Mouse (Mus musculus) myocyte (in vitro differentiated cells): Measurements from ENCODE around the gene Gas6.

Experiments
- CEBPB ChIP-seq: IDR thresholded peaks from 2 replicates; pipeline ENCODE4 v1.6.1; 2011; ENCODE audit warnings: mild to moderate bottlenecking, moderate library complexity; ENCODE audit not compliant: poor library complexity, insufficient read depth, severe bottlenecking
- MAX ChIP-seq: IDR thresholded peaks from one replicate; pipeline ENCODE4 v1.6.1; 2011; ENCODE audit warnings: low read depth, mild to moderate bottlenecking, control low read depth
- MYOG ChIP-seq, 3 experiments: IDR thresholded peaks; one replicate each; pipeline ENCODE4 v1.6.1; 2011; ENCODE audit warnings: control low read depth in 2 of 3, low read depth in 2 of 3, mild to moderate bottlenecking in 2 of 3; ENCODE audit not compliant: insufficient read length in 2 of 3, control insufficient read depth in 1 of 3, insufficient read depth in 1 of 3
- POLR2A ChIP-seq: IDR thresholded peaks from one replicate; pipeline ENCODE4 v1.6.1; 2011; ENCODE audit warnings: low read depth, mild to moderate bottlenecking, control low read depth, moderate library complexity; ENCODE audit not compliant: insufficient read length
- POLR2AphosphoS2 ChIP-seq: IDR thresholded peaks from one replicate; pipeline ENCODE4 v1.6.1; 2011; ENCODE audit warnings: low read depth, control low read depth; ENCODE audit not compliant: insufficient read length
- REST ChIP-seq: IDR thresholded peaks from one replicate; pipeline ENCODE4 v1.6.1; 2011; ENCODE audit warnings: mild to moderate bottlenecking, control low read depth, moderate library complexity; ENCODE audit not compliant: insufficient read depth, insufficient read length
- TCF3 ChIP-seq: IDR thresholded peaks from one replicate; pipeline ENCODE4 v1.6.1; 2011; ENCODE audit warnings: low read depth, control low read depth; ENCODE audit not compliant: insufficient read length
- USF1 ChIP-seq: IDR thresholded peaks from one replicate; pipeline ENCODE4 v1.6.1; 2011; ENCODE audit warnings: low read depth, mild to moderate bottlenecking, control low read depth, moderate library complexity

DNA sequence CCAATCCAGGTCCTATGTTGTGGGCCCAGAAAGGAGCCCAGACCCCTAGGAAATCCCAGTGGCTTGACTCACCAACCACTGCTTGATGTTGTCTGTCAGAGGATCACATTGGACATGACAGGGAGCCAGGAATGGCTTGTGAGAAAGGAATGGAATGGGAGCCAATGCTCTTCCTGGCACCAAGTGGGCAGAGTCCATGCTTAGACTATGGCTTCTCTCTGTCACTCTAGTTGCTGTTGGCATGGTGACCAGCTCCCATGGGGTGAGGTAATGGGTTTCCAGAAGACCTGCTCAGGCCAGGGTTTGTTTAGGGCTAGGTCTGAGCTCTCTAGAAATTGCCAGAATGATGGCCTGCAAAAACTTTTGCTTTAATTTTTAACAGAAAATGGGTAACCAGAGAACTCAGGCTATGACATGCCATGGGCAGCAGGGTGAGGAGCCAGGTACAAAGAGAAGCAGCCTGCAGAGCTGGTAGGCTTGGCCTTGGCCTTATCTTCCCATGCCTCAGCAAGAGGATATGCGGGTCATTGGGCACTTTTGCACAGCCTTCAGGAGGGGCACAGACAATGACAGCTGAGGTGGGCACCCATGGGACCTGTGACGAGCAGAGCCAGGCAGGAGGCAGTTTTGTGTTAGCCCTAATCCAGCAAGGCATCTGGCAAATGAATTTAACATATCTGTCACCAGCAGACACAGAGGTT, 12.0 kb downstream of the Gas6 start:
- TF ChIP-seq POLR2A (no peak), USF1 (no peak), MAX (no peak), REST (no peak), CEBPB (no peak), MYOG (IDR thresholded peaks at IDR 0.05; ENCODE audit: control insufficient read depth in 1 of 3, insufficient read depth in 1 of 3, insufficient read length in 2 of 3, low read depth in 2 of 3) (no peak), POLR2AphosphoS2 (no peak), TCF3 (no peak)
